ENCODE assay signal across 13 mouse cellular contexts in the genomic region with DNA sequence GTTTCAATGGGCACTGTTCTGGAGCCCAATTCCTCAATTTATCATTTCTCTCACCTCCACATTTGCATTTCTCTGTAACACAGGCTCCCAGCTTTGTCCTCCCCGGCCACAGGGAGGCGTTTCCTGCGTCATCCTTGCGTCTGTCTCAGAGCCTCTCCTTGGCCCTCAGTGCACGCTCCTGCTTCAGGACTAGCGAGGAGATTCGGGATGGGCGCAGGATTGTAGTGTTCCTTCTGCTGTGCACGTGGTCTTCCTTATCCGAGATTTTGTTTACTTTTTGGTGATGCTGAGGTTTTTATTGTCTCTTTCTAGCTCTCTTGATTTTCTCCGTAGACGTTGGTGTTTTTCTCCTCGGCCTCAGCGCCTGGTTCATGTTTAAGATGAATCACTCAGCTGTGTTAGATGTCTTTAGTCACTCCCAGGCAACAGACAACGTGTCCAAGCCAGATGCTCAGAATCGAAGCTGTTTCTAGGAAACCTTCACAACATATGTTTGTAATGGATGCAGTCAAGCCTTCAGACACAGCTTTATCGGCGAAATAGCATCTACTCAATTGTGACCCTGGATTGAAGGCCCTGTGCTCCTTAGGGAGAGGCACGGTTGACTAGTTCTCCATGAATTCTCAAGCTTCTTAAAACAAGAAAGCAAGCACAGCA. TPM values are rescaled to one million over a fixed set of nuclear protein-coding genes. Genes with fewer than 3 reads are reported as not detected.
DNase-seq lines count a peak whose midpoint lies in the region; ATAC-seq and TF ChIP-seq lines count a peak whose summit lies in the region.
"Had no signal": no experiment of that assay in that cellular context is flagged by ENCODE, and none has a peak within 500 bp of the region (broad histone marks: within the 10 kb centered on the region; RNA-seq: fewer than 3 reads in every experiment).

No protein-coding gene starts in this region.

- peak; percentile 74 for DNase-seq in heart, adult 11 months
- no peak for DNase-seq in heart, adult 9 months (ENCODE audit: low spot score in 2 of 2)
- peak; percentile 18 for DNase-seq in brain, embryonic 14.5 days (ENCODE audit: low read depth)
- peak; percentile 54 for DNase-seq in right cerebral cortex, postnatal 25 days
- DNase-seq in gastrocnemius, adult 8-10 months (ENCODE audit: low spot score in 2 of 2), result no peak
- DNase-seq: heart, adult 2 months; heart, postnatal 4 days; kidney, postnatal 36 days had no signal

- no peak for TF ChIP-seq CTCF in brain, embryonic 14.5 days (IDR thresholded peaks at IDR 0.05; ENCODE audit: borderline replicate concordance, extremely low read depth, insufficient read depth, insufficient read length)

- WGBS in midbrain, embryonic 15.5 days, result 43% methylated on average over 19 of the region's 19 CpGs
- 48% methylated on average over 19 of the region's 19 CpGs for WGBS in midbrain, embryonic 13.5 days

- no peaks in the 10 kb centered on the region for H3K9me3 ChIP-seq in midbrain, embryonic 15.5 days
- H3K9me3 ChIP-seq in midbrain, embryonic 13.5 days, result no peaks in the 10 kb centered on the region
- H3K9me3 ChIP-seq: forebrain, embryonic 12.5 days; limb, embryonic 13.5 days had no signal

- peak overlapping the region; percentile 20; the same call in 1 of the 2 replicates for H3K4me2 ChIP-seq in midbrain, embryonic 15.5 days
- no peak overlapping the region for H3K4me2 ChIP-seq in midbrain, embryonic 13.5 days (replicated peaks)
- H3K4me2 ChIP-seq: forebrain, embryonic 12.5 days; limb, embryonic 13.5 days had no signal

- no peak overlapping the region for H3K9ac ChIP-seq in midbrain, embryonic 15.5 days
- H3K9ac ChIP-seq in midbrain, embryonic 13.5 days (replicated peaks), result no peak overlapping the region
- H3K9ac ChIP-seq: forebrain, embryonic 12.5 days; limb, embryonic 13.5 days had no signal

- ATAC-seq in midbrain, embryonic 15.5 days (replicated peaks), result no peak
- ATAC-seq in midbrain, embryonic 13.5 days, result no peak
- ATAC-seq: activated CD4-positive, CD25-positive, alpha-beta regulatory T cell, adult 4 months had no signal

- no peak overlapping the region for H3K27ac ChIP-seq in midbrain, embryonic 15.5 days
- H3K27ac ChIP-seq in midbrain, embryonic 13.5 days, result no peak overlapping the region
- H3K27ac ChIP-seq: forebrain, embryonic 12.5 days; heart, adult 2 months; limb, embryonic 13.5 days had no signal

- no peak for TF ChIP-seq POLR2A in brain, embryonic 14.5 days (IDR thresholded peaks at IDR 0.05; ENCODE audit: borderline replicate concordance, extremely low read depth, insufficient read depth, insufficient read length, poor library complexity, severe bottlenecking)

- H3K4me3 ChIP-seq in midbrain, embryonic 15.5 days, result no peak overlapping the region
- no peak overlapping the region for H3K4me3 ChIP-seq in midbrain, embryonic 13.5 days (replicated peaks)
- H3K4me3 ChIP-seq: forebrain, embryonic 12.5 days; heart, adult 2 months; limb, embryonic 13.5 days had no signal

- no peaks in the 10 kb centered on the region for H3K36me3 ChIP-seq in midbrain, embryonic 15.5 days (replicated peaks)
- no peaks in the 10 kb centered on the region for H3K36me3 ChIP-seq in midbrain, embryonic 13.5 days
- H3K36me3 ChIP-seq: forebrain, embryonic 12.5 days; limb, embryonic 13.5 days had no signal

- H3K27me3 ChIP-seq in midbrain, embryonic 15.5 days (replicated peaks), result no peaks in the 10 kb centered on the region
- H3K27me3 ChIP-seq in midbrain, embryonic 13.5 days, result no peaks in the 10 kb centered on the region
- H3K27me3 ChIP-seq: forebrain, embryonic 12.5 days; limb, embryonic 13.5 days had no signal

- no peaks in the 10 kb centered on the region for H3K4me1 ChIP-seq in midbrain, embryonic 15.5 days
- H3K4me1 ChIP-seq in midbrain, embryonic 13.5 days (replicated peaks), result no peaks in the 10 kb centered on the region
- H3K4me1 ChIP-seq: forebrain, embryonic 12.5 days; limb, embryonic 13.5 days had no signal

RNA-seq across cellular contexts. Expression of a gene that starts 20.0 kb away (rescaled TPM):
- 3.1 and 4.0 TPM in 2 replicates for polyA plus RNA-seq in midbrain, embryonic 15.5 days (2015; fragmentation: Nextera tagmentation; extraction: Ambion mirVana)
- polyA plus RNA-seq in midbrain, embryonic 13.5 days (2015; fragmentation: Nextera tagmentation; extraction: Ambion mirVana), result 1.1 and 1.2 TPM in 2 replicates
- polyA plus RNA-seq in brain, embryonic 14.5 days (2012; rRNA removed), result 3.1 and 3.9 TPM in 2 replicates
- total RNA-seq in gastrocnemius, adult 8-10 months (2022), result not detected

RNA-seq across cellular contexts. Expression of a gene that starts 27.6 kb away (rescaled TPM):
- polyA plus RNA-seq in midbrain, embryonic 15.5 days (2015; fragmentation: Nextera tagmentation; extraction: Ambion mirVana), result 294 and 304 TPM in 2 replicates
- polyA plus RNA-seq in midbrain, embryonic 13.5 days (2015; fragmentation: Nextera tagmentation; extraction: Ambion mirVana), result 328 and 344 TPM in 2 replicates
- 156 and 199 TPM in 2 replicates for polyA plus RNA-seq in brain, embryonic 14.5 days (2012; rRNA removed)
- total RNA-seq in gastrocnemius, adult 8-10 months (2022), result 10 to 100 TPM; 38.4 to 44.6 (median 42.4) TPM

RNA-seq across cellular contexts. Expression of a gene that starts 51.6 kb away (rescaled TPM):
- polyA plus RNA-seq in midbrain, embryonic 15.5 days (2015; fragmentation: Nextera tagmentation; extraction: Ambion mirVana), result 370 and 375 TPM in 2 replicates
- 474 and 477 TPM in 2 replicates for polyA plus RNA-seq in midbrain, embryonic 13.5 days (2015; fragmentation: Nextera tagmentation; extraction: Ambion mirVana)
- polyA plus RNA-seq in brain, embryonic 14.5 days (2012; rRNA removed), result 456 and 548 TPM in 2 replicates
- total RNA-seq in gastrocnemius, adult 8-10 months (2022), result 100 to 1,000 TPM; 270 to 356 (median 296) TPM

Comparison
In these comparisons a context has a peak if more than half of its experiments do, and no peak if none do; other contexts are left out.
1. DNase-seq: peak in heart, adult 11 months (single experiment), brain, embryonic 14.5 days (single experiment) and right cerebral cortex, postnatal 25 days (single experiment); none in heart, adult 9 months (0 of 2) and gastrocnemius, adult 8-10 months (0 of 2).